Mouse (Mus musculus): Measurements from ENCODE around the gene Sbno2. TPM values are rescaled to one million over a fixed set of nuclear protein-coding genes. Genes with fewer than 3 reads are reported as not detected.
A peak's percentile ranks its signal among the peaks of the same experiment; 100 is the strongest.

Sbno2 gene
- polyA plus RNA-seq, 1 experiment from 2014 or later, result 19.7 TPM

GRCm38 (mm10) chr10:80019471-80020131 lies 85.8 kb downstream of the Sbno2 start:
- DNase-seq (ENCODE audit: low spot score), result no peak

GRCm38 (mm10) chr10:80018739-80019297 lies 86.6 kb downstream of the Sbno2 start:
- DNase-seq (ENCODE audit: low spot score), result peak; percentile 65

GRCm38 (mm10) chr10:80017771-80018170 lies 87.6 kb downstream of the Sbno2 start:
- DNase-seq (ENCODE audit: low spot score), result peak; percentile 62

- peak; percentile 96 for DNase-seq (ENCODE audit: low spot score)
Measured at GRCm38 (mm10) chr10:80017361-80017760, 88.0 kb downstream of the Sbno2 start.

- DNase-seq (ENCODE audit: low spot score), result no peak
Measured at GRCm38 (mm10) chr10:80016931-80017330, 88.4 kb downstream of the Sbno2 start.

GRCm38 (mm10) chr10:80016511-80016910 lies 88.9 kb downstream of the Sbno2 start, which contains the start of gene Arhgap45:
Gene Arhgap45 (plus strand): TSS chr10:80016653.
- DNase-seq (ENCODE audit: low spot score), result peak; percentile 94

GRCm38 (mm10) chr10:80015583-80015982 lies 89.8 kb downstream of the Sbno2 start:
- no peak for DNase-seq (ENCODE audit: low spot score)

- no peak for DNase-seq (ENCODE audit: low spot score)
Measured at GRCm38 (mm10) chr10:80014484-80015290, 90.7 kb downstream of the Sbno2 start.

GRCm38 (mm10) chr10:80013609-80014008 lies 91.8 kb downstream of the Sbno2 start:
- DNase-seq (ENCODE audit: low spot score), result no peak

GRCm38 (mm10) chr10:80011740-80012139 lies 93.6 kb downstream of the Sbno2 start:
- DNase-seq (ENCODE audit: low spot score), result no peak

Other genes with a start within 250 kb of the Sbno2 start
- 1.7 TPM in 2 replicates for gene Prtn3, start 231.1 kb downstream of the Sbno2 start, polyA plus RNA-seq (2015; fragmentation: Nextera tagmentation; extraction: Ambion mirVana)
- gene Plppr3, start 230.9 kb downstream of the Sbno2 start, polyA plus RNA-seq (2015; fragmentation: Nextera tagmentation; extraction: Ambion mirVana), result 3.3 and 3.4 TPM in 2 replicates
- 0.30 and 0.74 TPM in 2 replicates for gene Elane, start 219.3 kb downstream of the Sbno2 start, polyA plus RNA-seq (2015; fragmentation: Nextera tagmentation; extraction: Ambion mirVana)
- 4.2 TPM in 1 of 2 replicates, not detected in the other for gene Cfd, start 214.7 kb downstream of the Sbno2 start, polyA plus RNA-seq (2015; fragmentation: Nextera tagmentation; extraction: Ambion mirVana)
- 32.6 and 39.1 TPM in 2 replicates for gene Med16, start 196.6 kb downstream of the Sbno2 start, polyA plus RNA-seq (2015; fragmentation: Nextera tagmentation; extraction: Ambion mirVana)
- gene Gm26602, start 194.7 kb downstream of the Sbno2 start, polyA plus RNA-seq (2015; fragmentation: Nextera tagmentation; extraction: Ambion mirVana), result 5.3 and 15.5 TPM in 2 replicates
- 0.48 and 1.2 TPM in 2 replicates for gene Kiss1r, start 188.6 kb downstream of the Sbno2 start, polyA plus RNA-seq (2015; fragmentation: Nextera tagmentation; extraction: Ambion mirVana)
- 129 and 131 TPM in 2 replicates for gene R3hdm4, start 184.4 kb downstream of the Sbno2 start, polyA plus RNA-seq (2015; fragmentation: Nextera tagmentation; extraction: Ambion mirVana)
- gene Arid3a, start 178.5 kb downstream of the Sbno2 start, polyA plus RNA-seq (2015; fragmentation: Nextera tagmentation; extraction: Ambion mirVana), result 3.7 TPM in 2 replicates
- 77.5 and 85.8 TPM in 2 replicates for gene Wdr18, start 145.4 kb downstream of the Sbno2 start, polyA plus RNA-seq (2015; fragmentation: Nextera tagmentation; extraction: Ambion mirVana)
- gene Grin3b, start 134.9 kb downstream of the Sbno2 start, polyA plus RNA-seq (2015; fragmentation: Nextera tagmentation; extraction: Ambion mirVana), result 0.09 and 0.20 TPM in 2 replicates
- 19.4 and 25.8 TPM in 2 replicates for gene Tmem259, start 121.2 kb downstream of the Sbno2 start, polyA plus RNA-seq (2015; fragmentation: Nextera tagmentation; extraction: Ambion mirVana)
- 137 and 152 TPM in 2 replicates for gene Cnn2, start 117.0 kb downstream of the Sbno2 start, polyA plus RNA-seq (2015; fragmentation: Nextera tagmentation; extraction: Ambion mirVana)
- gene Abca7, start 109.1 kb downstream of the Sbno2 start, polyA plus RNA-seq (2015; fragmentation: Nextera tagmentation; extraction: Ambion mirVana), result 5.2 and 5.8 TPM in 2 replicates
- 179 and 206 TPM in 2 replicates for gene Arhgap45, start 88.9 kb downstream of the Sbno2 start, polyA plus RNA-seq (2015; fragmentation: Nextera tagmentation; extraction: Ambion mirVana)
- 153 and 158 TPM in 2 replicates for gene Polr2e, start 65.8 kb downstream of the Sbno2 start, polyA plus RNA-seq (2015; fragmentation: Nextera tagmentation; extraction: Ambion mirVana)
- 640 and 681 TPM in 2 replicates for gene Gpx4, start 58.4 kb downstream of the Sbno2 start, polyA plus RNA-seq (2015; fragmentation: Nextera tagmentation; extraction: Ambion mirVana)
- 18.2 and 23.2 TPM in 2 replicates for gene Stk11, start 10.2 kb upstream of the Sbno2 start, polyA plus RNA-seq (2015; fragmentation: Nextera tagmentation; extraction: Ambion mirVana)
- 588 TPM in 2 replicates for gene Atp5d, start 33.1 kb upstream of the Sbno2 start, polyA plus RNA-seq (2015; fragmentation: Nextera tagmentation; extraction: Ambion mirVana)
- gene Cbarp, start 35.3 kb upstream of the Sbno2 start, polyA plus RNA-seq (2015; fragmentation: Nextera tagmentation; extraction: Ambion mirVana), result 3.5 and 4.3 TPM in 2 replicates
- 13.1 and 18.8 TPM in 2 replicates for gene Midn, start 42.7 kb upstream of the Sbno2 start, polyA plus RNA-seq (2015; fragmentation: Nextera tagmentation; extraction: Ambion mirVana)
- gene Cirbp, start 60.4 kb upstream of the Sbno2 start, polyA plus RNA-seq (2015; fragmentation: Nextera tagmentation; extraction: Ambion mirVana), result 226 and 376 TPM in 2 replicates
- gene 1600002K03Rik, start 67.4 kb upstream of the Sbno2 start, polyA plus RNA-seq (2015; fragmentation: Nextera tagmentation; extraction: Ambion mirVana), result 15.3 and 15.4 TPM in 2 replicates
- 1.2 and 1.6 TPM in 2 replicates for gene Efna2, start 73.9 kb upstream of the Sbno2 start, polyA plus RNA-seq (2015; fragmentation: Nextera tagmentation; extraction: Ambion mirVana)
- 70.8 and 72.4 TPM in 2 replicates for gene Mum1, start 120.9 kb upstream of the Sbno2 start, polyA plus RNA-seq (2015; fragmentation: Nextera tagmentation; extraction: Ambion mirVana)
- gene Ndufs7, start 143.6 kb upstream of the Sbno2 start, polyA plus RNA-seq (2015; fragmentation: Nextera tagmentation; extraction: Ambion mirVana), result 319 and 339 TPM in 2 replicates
- gene Gamt, start 155.4 kb upstream of the Sbno2 start, polyA plus RNA-seq (2015; fragmentation: Nextera tagmentation; extraction: Ambion mirVana), result 5.5 and 5.9 TPM in 2 replicates
- 48.9 and 56.1 TPM in 2 replicates for gene Dazap1, start 155.9 kb upstream of the Sbno2 start, polyA plus RNA-seq (2015; fragmentation: Nextera tagmentation; extraction: Ambion mirVana)
- gene Rps15, start 186.9 kb upstream of the Sbno2 start, polyA plus RNA-seq (2015; fragmentation: Nextera tagmentation; extraction: Ambion mirVana), result 1,158 and 1,206 TPM in 2 replicates
- gene Apc2, start 190.4 kb upstream of the Sbno2 start, polyA plus RNA-seq (2015; fragmentation: Nextera tagmentation; extraction: Ambion mirVana), result 0.10 and 0.24 TPM in 2 replicates
- gene 2310011J03Rik, start 215.0 kb upstream of the Sbno2 start, polyA plus RNA-seq (2015; fragmentation: Nextera tagmentation; extraction: Ambion mirVana), result 72.7 and 81.1 TPM in 2 replicates
- 4.4 and 4.6 TPM in 2 replicates for gene Pcsk4, start 223.9 kb upstream of the Sbno2 start, polyA plus RNA-seq (2015; fragmentation: Nextera tagmentation; extraction: Ambion mirVana)
- 0.26 and 0.30 TPM in 2 replicates for gene Reep6, start 224.4 kb upstream of the Sbno2 start, polyA plus RNA-seq (2015; fragmentation: Nextera tagmentation; extraction: Ambion mirVana)
- 1.0 and 1.1 TPM in 2 replicates for gene Adamtsl5, start 242.8 kb upstream of the Sbno2 start, polyA plus RNA-seq (2015; fragmentation: Nextera tagmentation; extraction: Ambion mirVana)

All from thymus, postnatal 0 days (tissue).